Mouse (Mus musculus): ENCODE measurements at regions not wholly inside any gene's neighbourhood (a gene's known extent, or its start where the extent isn't known, plus 50 kb on each side); places are given as distances from the start of the nearest gene placed in this dataset.

DNA sequence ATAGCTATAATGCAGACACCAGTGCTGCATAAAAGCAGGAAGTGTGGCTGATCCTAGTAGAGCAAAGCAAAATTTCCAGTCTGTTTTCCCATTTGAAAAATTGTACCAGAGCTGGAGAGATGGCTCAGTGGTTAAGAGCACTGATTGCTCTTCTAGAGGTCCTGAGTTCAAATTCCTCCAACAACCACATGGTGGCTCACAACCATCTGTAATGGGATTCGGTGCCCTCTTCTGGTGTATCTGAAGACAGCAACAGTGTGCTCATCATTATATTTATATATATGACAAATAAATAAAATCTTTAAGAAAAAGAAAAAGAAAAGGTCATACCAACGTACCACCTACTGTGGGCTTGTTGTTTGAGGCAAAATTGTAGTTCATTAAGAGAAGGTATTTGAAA, 144.1 kb upstream of the Rxfp2 start:
- TF ChIP-seq POLR2A (IDR thresholded peaks at IDR 0.05; ENCODE audit: borderline replicate concordance, extremely low read depth, insufficient read depth, insufficient read length, poor library complexity, severe bottlenecking) (no peak), CTCF (IDR thresholded peaks at IDR 0.05; ENCODE audit: borderline replicate concordance, extremely low read depth, insufficient read depth, insufficient read length) (no peak)

All from brain, embryonic 14.5 days (tissue).